Mouse (Mus musculus): ENCODE measurements around the gene Tubb2a. TPM values are rescaled to one million over a fixed set of nuclear protein-coding genes. Genes with fewer than 3 reads are reported as not detected.

The Tubb2a gene
- 89.3 TPM for polyA plus RNA-seq (2014; fragmentation: Illumina TruSeq; extraction: RNeasy Lipid Tissue Mini Kit (QIAGEN cat#74804); ENCODE audit: insufficient read depth, low read depth, low replicate concordance)

GRCm38 (mm10) chr13:34077492-34078271, at the start of gene Tubb2a:
TSS of gene Tubb2a (minus strand) at chr13:34078007.

GRCm38 (mm10) chr13:34037172-34038055, 40.4 kb downstream of the Tubb2a start, which contains the start of gene Bphl:
TSS of gene Bphl (plus strand) at chr13:34037597.

Other genes with a start within 250 kb of the Tubb2a start
- not detected for gene Serpinb6e, start 234.6 kb downstream of the Tubb2a start, polyA plus RNA-seq (2014; fragmentation: Illumina TruSeq; extraction: RNeasy Lipid Tissue Mini Kit (QIAGEN cat#74804); ENCODE audit: insufficient read depth, low read depth, low replicate concordance)
- gene Serpinb6c, start 172.3 kb downstream of the Tubb2a start, polyA plus RNA-seq (2014; fragmentation: Illumina TruSeq; extraction: RNeasy Lipid Tissue Mini Kit (QIAGEN cat#74804); ENCODE audit: insufficient read depth, low read depth, low replicate concordance) = 0.24 TPM
- gene Nqo2, start 113.3 kb downstream of the Tubb2a start, polyA plus RNA-seq (2014; fragmentation: Illumina TruSeq; extraction: RNeasy Lipid Tissue Mini Kit (QIAGEN cat#74804); ENCODE audit: insufficient read depth, low read depth, low replicate concordance) = 18.2 TPM
- 11.4 TPM for gene Ripk1, start 75.6 kb downstream of the Tubb2a start, polyA plus RNA-seq (2014; fragmentation: Illumina TruSeq; extraction: RNeasy Lipid Tissue Mini Kit (QIAGEN cat#74804); ENCODE audit: insufficient read depth, low read depth, low replicate concordance)
- 205 TPM for gene Serpinb6a, start 75.2 kb downstream of the Tubb2a start, polyA plus RNA-seq (2014; fragmentation: Illumina TruSeq; extraction: RNeasy Lipid Tissue Mini Kit (QIAGEN cat#74804); ENCODE audit: insufficient read depth, low read depth, low replicate concordance)
- gene Bphl, start 40.4 kb downstream of the Tubb2a start, polyA plus RNA-seq (2014; fragmentation: Illumina TruSeq; extraction: RNeasy Lipid Tissue Mini Kit (QIAGEN cat#74804); ENCODE audit: insufficient read depth, low read depth, low replicate concordance) = 45.4 TPM
- 4.9 TPM for gene Tubb2b, start 52.5 kb upstream of the Tubb2a start, polyA plus RNA-seq (2014; fragmentation: Illumina TruSeq; extraction: RNeasy Lipid Tissue Mini Kit (QIAGEN cat#74804); ENCODE audit: insufficient read depth, low read depth, low replicate concordance)
- gene Psmg4, start 85.0 kb upstream of the Tubb2a start, polyA plus RNA-seq (2014; fragmentation: Illumina TruSeq; extraction: RNeasy Lipid Tissue Mini Kit (QIAGEN cat#74804); ENCODE audit: insufficient read depth, low read depth, low replicate concordance) = 50.5 TPM

Data from lung, adult 10 weeks (tissue).